Mouse (Mus musculus) myocyte (in vitro differentiated cells): ENCODE measurements at regions not wholly inside any gene's neighbourhood (a gene's known extent, or its start where the extent isn't known, plus 50 kb on each side); places are given as distances from the start of the nearest gene placed in this dataset.

ENCODE experiments used
- MAX ChIP-seq: IDR thresholded peaks from one replicate; pipeline ENCODE4 v1.6.1; 2011; ENCODE audit warnings: low read depth, mild to moderate bottlenecking, control low read depth
- POLR2A ChIP-seq: IDR thresholded peaks from one replicate; pipeline ENCODE4 v1.6.1; 2011; ENCODE audit warnings: low read depth, mild to moderate bottlenecking, control low read depth, moderate library complexity; ENCODE audit not compliant: insufficient read length
- POLR2AphosphoS2 ChIP-seq: IDR thresholded peaks from one replicate; pipeline ENCODE4 v1.6.1; 2011; ENCODE audit warnings: low read depth, control low read depth; ENCODE audit not compliant: insufficient read length
- REST ChIP-seq: IDR thresholded peaks from one replicate; pipeline ENCODE4 v1.6.1; 2011; ENCODE audit warnings: mild to moderate bottlenecking, control low read depth, moderate library complexity; ENCODE audit not compliant: insufficient read depth, insufficient read length
- TCF12 ChIP-seq: IDR thresholded peaks from one replicate; pipeline ENCODE4 v1.6.1; 2011; ENCODE audit warnings: mild to moderate bottlenecking, control low read depth; ENCODE audit not compliant: poor library complexity, insufficient read depth, severe bottlenecking

GRCm38 (mm10) chr3:133626442-133626841 lies 81.5 kb upstream of the Tet2 start:
- TF ChIP-seq REST (no peak), POLR2A (no peak), MAX (no peak), POLR2AphosphoS2 (no peak), TCF12 (no peak)
